Mouse (Mus musculus): ENCODE measurements around the gene Heatr4.

GRCm38 (mm10) chr12:83951711-83952575 is 32.7 kb downstream of the Heatr4 start:
- TF ChIP-seq CTCF (IDR thresholded peaks at IDR 0.05; ENCODE audit: borderline replicate concordance, insufficient read depth, low read depth, low read length), result no peak
- no peak for TF ChIP-seq POLR2A (IDR thresholded peaks at IDR 0.05; ENCODE audit: borderline replicate concordance, insufficient read depth, low read length)

Measured in cerebellum, adult 2 months (tissue).